Mouse (Mus musculus): ENCODE measurements around the gene Max. TPM values are rescaled to one million over a fixed set of nuclear protein-coding genes. Genes with fewer than 3 reads are reported as not detected.

Gene Max
- total and polyA plus RNA-seq, 3 experiments = 27.0 to 76.2 (median 65.6) TPM

GRCm38 (mm10) chr12:76982818-76983471 is 20.9 kb upstream of the Max start:
- H3K36me3 ChIP-seq (ENCODE audit: control insufficient read depth, insufficient read depth, low read length) = no peaks in the 10 kb centered on the region
- no peak overlapping the region for H3K9ac ChIP-seq (ENCODE audit: low read depth, low read length)
- TF ChIP-seq POLR2A (IDR thresholded peaks at IDR 0.05; ENCODE audit: insufficient read depth, low read depth, low read length) (no peak), EP300 (IDR thresholded peaks at IDR 0.05; ENCODE audit: insufficient read depth, low read depth, low read length) (no peak), CTCF (IDR thresholded peaks at IDR 0.05) (no peak)
- intact Hi-C loops (cut with DNase I) = no loop called here
- no peaks in the 10 kb centered on the region for H3K4me1 ChIP-seq (ENCODE audit: control insufficient read depth, insufficient read depth, low read length)
- WGBS = 78% methylated on average over 16 of the region's 16 CpGs
- no peak overlapping the region for H3K4me3 ChIP-seq
- no peaks in the 10 kb centered on the region for H3K79me2 ChIP-seq (replicated peaks; ENCODE audit: control insufficient read depth, insufficient read depth, low read length)
- H3K27me3 ChIP-seq (ENCODE audit: control insufficient read depth, insufficient read depth, low read length) = no peaks in the 10 kb centered on the region
- H3K27ac ChIP-seq = no peak overlapping the region
- no peak for DNase-seq

- H3K36me3 ChIP-seq (ENCODE audit: control insufficient read depth, insufficient read depth, low read length) = no peaks in the 10 kb centered on the region
- 80% methylated on average over 3 of the region's 3 CpGs for WGBS
- no peak overlapping the region for H3K4me3 ChIP-seq
- no peaks in the 10 kb centered on the region for H3K79me2 ChIP-seq (replicated peaks; ENCODE audit: control insufficient read depth, insufficient read depth, low read length)
- no peaks in the 10 kb centered on the region for H3K4me1 ChIP-seq (ENCODE audit: control insufficient read depth, insufficient read depth, low read length)
- DNase-seq = no peak
- no peak overlapping the region for H3K27ac ChIP-seq
- intact Hi-C loops (cut with DNase I) = no loop called here
- H3K9ac ChIP-seq (ENCODE audit: low read depth, low read length) = no peak overlapping the region
- TF ChIP-seq CTCF (IDR thresholded peaks at IDR 0.05) (no peak), POLR2A (IDR thresholded peaks at IDR 0.05; ENCODE audit: insufficient read depth, low read depth, low read length) (no peak), EP300 (IDR thresholded peaks at IDR 0.05; ENCODE audit: insufficient read depth, low read depth, low read length) (no peak)
- H3K27me3 ChIP-seq (ENCODE audit: control insufficient read depth, insufficient read depth, low read length) = no peaks in the 10 kb centered on the region
Measured at GRCm38 (mm10) chr12:76979530-76979929, 17.5 kb upstream of the Max start.

- 56% methylated on average over 10 of the region's 10 CpGs for WGBS
- DNase-seq = peak in 1 of 2 experiments; percentile 33
Measured at GRCm38 (mm10) chr12:76972669-76973068, 10.7 kb upstream of the Max start.

GRCm38 (mm10) chr12:76972241-76972640 is 10.2 kb upstream of the Max start:
- intact Hi-C loops (cut with DNase I) = no loop called here

More at GRCm38 (mm10) chr12:76972669-76973068, 10.7 kb upstream of the Max start:
- 0 out of 2 replicates have a peak overlapping the region, but pooled peaks have one; percentile 8 for H3K9ac ChIP-seq (ENCODE audit: low read depth, low read length)
- peaks cover 2% of the 10 kb centered on the region; the same call in 1 of the 2 replicates for H3K4me1 ChIP-seq (ENCODE audit: control insufficient read depth, insufficient read depth, low read length)
- H3K27ac ChIP-seq = peak overlapping the region; percentile 87
- no peaks in the 10 kb centered on the region for H3K36me3 ChIP-seq (ENCODE audit: control insufficient read depth, insufficient read depth, low read length)
- no peaks in the 10 kb centered on the region for H3K79me2 ChIP-seq (replicated peaks; ENCODE audit: control insufficient read depth, insufficient read depth, low read length)
- no peak overlapping the region; the same call in 1 of the 2 replicates for H3K4me3 ChIP-seq
- intact Hi-C loops (cut with DNase I) = no loop called here
- no peaks in the 10 kb centered on the region for H3K27me3 ChIP-seq (ENCODE audit: control insufficient read depth, insufficient read depth, low read length)
- TF ChIP-seq CTCF (IDR thresholded peaks at IDR 0.05) (no peak), POLR2A (IDR thresholded peaks at IDR 0.05; ENCODE audit: insufficient read depth, low read depth, low read length) (no peak), EP300 (IDR thresholded peaks at IDR 0.05; ENCODE audit: insufficient read depth, low read depth, low read length) (0 out of 2 replicates have a peak, but pooled peaks have one; percentile 25)

GRCm38 (mm10) chr12:76971642-76972221 is 9.7 kb upstream of the Max start:
- DNase-seq = no peak
- no peak overlapping the region for H3K4me3 ChIP-seq
- H3K4me1 ChIP-seq (ENCODE audit: control insufficient read depth, insufficient read depth, low read length) = peaks cover 2% of the 10 kb centered on the region; the same call in 1 of the 2 replicates
- peak overlapping the region; percentile 87 for H3K27ac ChIP-seq
- 65% methylated on average over 7 of the region's 7 CpGs for WGBS
- no peak overlapping the region for H3K9ac ChIP-seq (ENCODE audit: low read depth, low read length)
- intact Hi-C loops (cut with DNase I) = no loop called here
- H3K27me3 ChIP-seq (ENCODE audit: control insufficient read depth, insufficient read depth, low read length) = no peaks in the 10 kb centered on the region
- TF ChIP-seq CTCF (IDR thresholded peaks at IDR 0.05) (no peak), EP300 (IDR thresholded peaks at IDR 0.05; ENCODE audit: insufficient read depth, low read depth, low read length) (no peak), POLR2A (IDR thresholded peaks at IDR 0.05; ENCODE audit: insufficient read depth, low read depth, low read length) (no peak)
- H3K36me3 ChIP-seq (ENCODE audit: control insufficient read depth, insufficient read depth, low read length) = no peaks in the 10 kb centered on the region
- no peaks in the 10 kb centered on the region for H3K79me2 ChIP-seq (replicated peaks; ENCODE audit: control insufficient read depth, insufficient read depth, low read length)

More at GRCm38 (mm10) chr12:76972241-76972640, 10.2 kb upstream of the Max start:
- WGBS = 64% methylated on average over 11 of the region's 11 CpGs
- no peaks in the 10 kb centered on the region for H3K79me2 ChIP-seq (replicated peaks; ENCODE audit: control insufficient read depth, insufficient read depth, low read length)
- no peaks in the 10 kb centered on the region for H3K36me3 ChIP-seq (ENCODE audit: control insufficient read depth, insufficient read depth, low read length)
- H3K9ac ChIP-seq (ENCODE audit: low read depth, low read length) = no peak overlapping the region
- H3K27ac ChIP-seq = peak overlapping the region; percentile 87
- H3K4me1 ChIP-seq (ENCODE audit: control insufficient read depth, insufficient read depth, low read length) = peaks cover 2% of the 10 kb centered on the region; the same call in 1 of the 2 replicates
- peak; percentile 81 for TF ChIP-seq EP300 (IDR thresholded peaks at IDR 0.05; ENCODE audit: insufficient read depth, low read depth, low read length)
- no peak for TF ChIP-seq POLR2A (IDR thresholded peaks at IDR 0.05; ENCODE audit: insufficient read depth, low read depth, low read length)
- H3K27me3 ChIP-seq (ENCODE audit: control insufficient read depth, insufficient read depth, low read length) = no peaks in the 10 kb centered on the region
- DNase-seq = peak in 1 of 2 experiments; percentile 56
- no peak overlapping the region; the same call in 1 of the 2 replicates for H3K4me3 ChIP-seq

GRCm38 (mm10) chr12:76965876-76966275 is 3.9 kb upstream of the Max start:
- H3K79me2 ChIP-seq (replicated peaks; ENCODE audit: control insufficient read depth, insufficient read depth, low read length) = peaks cover 4% of the 10 kb centered on the region; the same call in 1 of the 2 replicates
- DNase-seq = no peak
- no peak overlapping the region for H3K9ac ChIP-seq (ENCODE audit: low read depth, low read length)
- intact Hi-C loops (cut with DNase I) = no loop called here
- H3K36me3 ChIP-seq (ENCODE audit: control insufficient read depth, insufficient read depth, low read length) = peaks cover 2% of the 10 kb centered on the region
- H3K27me3 ChIP-seq (ENCODE audit: control insufficient read depth, insufficient read depth, low read length) = no peaks in the 10 kb centered on the region
- peaks cover under 1% of the 10 kb centered on the region; the same call in 1 of the 2 replicates for H3K4me1 ChIP-seq (ENCODE audit: control insufficient read depth, insufficient read depth, low read length)
- no peak overlapping the region for H3K4me3 ChIP-seq
- no peak for TF ChIP-seq EP300 (IDR thresholded peaks at IDR 0.05; ENCODE audit: insufficient read depth, low read depth, low read length)
- TF ChIP-seq CTCF (IDR thresholded peaks at IDR 0.05) = no peak
- TF ChIP-seq POLR2A (IDR thresholded peaks at IDR 0.05; ENCODE audit: insufficient read depth, low read depth, low read length) = no peak
- 19% methylated on average over 3 of the region's 4 CpGs for WGBS
- H3K27ac ChIP-seq = no peak overlapping the region

Data from heart, adult 2 months (tissue).